Mouse (Mus musculus): ENCODE results near the gene Calhm6. TPM values are rescaled to one million over a fixed set of nuclear protein-coding genes. Genes with fewer than 3 reads are reported as not detected.

The Calhm6 gene
- polyA plus RNA-seq, 2 experiments: 0.96 to 1.2 TPM

DNA sequence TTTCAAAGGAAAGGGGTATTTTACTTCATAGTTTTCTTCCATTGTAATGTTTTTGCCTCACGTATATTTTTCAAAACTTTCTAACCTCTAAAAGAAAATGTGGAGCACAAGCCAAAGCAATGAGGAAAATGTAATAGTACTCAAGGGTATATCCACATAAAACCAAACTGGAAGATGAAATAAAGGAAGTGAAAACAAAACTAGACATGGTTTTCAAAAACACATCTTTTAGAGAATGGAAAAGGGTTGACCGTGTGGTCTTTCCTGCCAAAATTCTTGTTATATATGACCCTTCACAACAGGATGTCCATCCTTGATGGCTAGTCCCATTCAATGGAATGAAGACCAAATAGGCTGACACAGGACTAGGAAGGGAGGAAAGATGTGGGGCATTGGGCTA lies 9.4 kb downstream of the Calhm6 start:
- no peaks in the 10 kb centered on the region for H3K9me3 ChIP-seq (ENCODE audit: control insufficient read depth, low read length)
- no peak for DNase-seq (ENCODE audit: low spot score)
- H3K4me2 ChIP-seq (replicated peaks; ENCODE audit: low read depth, low read length, severe bottlenecking): no peak overlapping the region
- no peak overlapping the region for H3K27ac ChIP-seq (replicated peaks; ENCODE audit: low read depth, low read length)
- H3K36me3 ChIP-seq (ENCODE audit: control insufficient read depth, insufficient read depth, low read length): no peaks in the 10 kb centered on the region
- TF ChIP-seq POLR2A (IDR thresholded peaks at IDR 0.05; ENCODE audit: borderline replicate concordance, extremely low read depth, insufficient read depth, insufficient read length): no peak
- no peak overlapping the region for H3K9ac ChIP-seq (ENCODE audit: low read depth, low read length, severe bottlenecking)
- ATAC-seq (ENCODE audit: low FRiP score, low read depth): no peak
- no peak overlapping the region for H3K4me3 ChIP-seq (replicated peaks; ENCODE audit: low read length)
- 79% methylated on average over 2 of the region's 2 CpGs for WGBS
- H3K27me3 ChIP-seq (ENCODE audit: control insufficient read depth, insufficient read depth, low read length): no peaks in the 10 kb centered on the region
- H3K4me1 ChIP-seq (ENCODE audit: control insufficient read depth, insufficient read depth, low read length): no peaks in the 10 kb centered on the region

DNA sequence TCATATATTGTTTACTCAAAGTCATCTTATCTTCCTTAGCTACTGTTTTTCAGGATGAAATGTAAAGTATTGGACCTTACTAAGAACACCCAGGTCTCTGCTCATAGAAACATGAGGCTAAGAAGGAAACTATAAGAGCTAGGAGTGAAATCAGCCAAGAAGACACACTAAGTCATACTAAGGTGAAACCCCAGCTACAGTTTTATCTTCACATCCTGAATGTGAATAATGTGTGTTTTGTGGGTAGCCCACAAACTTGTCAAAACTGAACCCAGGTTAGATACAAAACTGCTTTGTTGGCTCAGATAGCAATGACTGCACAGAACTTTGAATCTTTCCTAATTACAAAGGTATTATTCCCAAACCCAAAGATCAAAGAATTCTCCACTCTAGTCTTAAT lies 10.0 kb downstream of the Calhm6 start:
- Histone ChIP-seq H3K9ac (ENCODE audit: low read depth, low read length, severe bottlenecking) (no peak overlapping the region), H3K9me3 (ENCODE audit: control insufficient read depth, low read length) (no peaks in the 10 kb centered on the region)
- ATAC-seq (ENCODE audit: low FRiP score, low read depth): no peak

DNA sequence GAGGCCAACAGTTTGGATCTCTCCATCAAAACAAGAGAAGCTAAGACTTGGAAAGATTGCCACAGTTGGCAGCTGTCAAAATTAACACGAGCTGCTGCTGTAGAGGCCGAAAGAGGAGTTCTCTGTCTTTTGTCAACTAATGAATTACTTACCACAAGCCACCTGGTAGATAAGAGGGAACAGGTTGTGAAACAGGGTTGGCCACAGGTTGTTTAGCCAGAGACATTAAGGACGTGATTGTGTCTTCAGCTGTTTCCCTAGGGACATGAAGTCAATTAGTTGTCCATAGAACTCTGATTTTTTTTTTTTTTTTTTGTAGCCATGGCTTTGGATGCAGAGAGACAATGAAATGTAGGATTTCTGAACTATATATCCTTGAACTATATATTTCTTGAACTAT lies 10.7 kb downstream of the Calhm6 start:
- no peak overlapping the region for H3K27ac ChIP-seq (replicated peaks; ENCODE audit: low read depth, low read length)
- TF ChIP-seq POLR2A (IDR thresholded peaks at IDR 0.05; ENCODE audit: borderline replicate concordance, extremely low read depth, insufficient read depth, insufficient read length): no peak
- H3K4me2 ChIP-seq (replicated peaks; ENCODE audit: low read depth, low read length, severe bottlenecking): no peak overlapping the region
- 49% methylated on average over 3 of the region's 3 CpGs for WGBS
- no peak for ATAC-seq (ENCODE audit: low FRiP score, low read depth)
- no peak overlapping the region for H3K9ac ChIP-seq (ENCODE audit: low read depth, low read length, severe bottlenecking)
- no peak for DNase-seq (ENCODE audit: low spot score)
- no peaks in the 10 kb centered on the region for H3K27me3 ChIP-seq (ENCODE audit: control insufficient read depth, insufficient read depth, low read length)
- no peaks in the 10 kb centered on the region for H3K36me3 ChIP-seq (ENCODE audit: control insufficient read depth, insufficient read depth, low read length)
- H3K4me3 ChIP-seq (replicated peaks; ENCODE audit: low read length): no peak overlapping the region
- peaks cover 3% of the 10 kb centered on the region; the same call in 1 of the 2 replicates for H3K4me1 ChIP-seq (ENCODE audit: control insufficient read depth, insufficient read depth, low read length)
- H3K9me3 ChIP-seq (ENCODE audit: control insufficient read depth, low read length): no peaks in the 10 kb centered on the region

More for the DNA sequence above, 10.0 kb downstream of the Calhm6 start:
- no peaks in the 10 kb centered on the region for H3K27me3 ChIP-seq (ENCODE audit: control insufficient read depth, insufficient read depth, low read length)
- TF ChIP-seq POLR2A (IDR thresholded peaks at IDR 0.05; ENCODE audit: borderline replicate concordance, extremely low read depth, insufficient read depth, insufficient read length): no peak
- no peak overlapping the region for H3K27ac ChIP-seq (replicated peaks; ENCODE audit: low read depth, low read length)
- no peaks in the 10 kb centered on the region for H3K4me1 ChIP-seq (ENCODE audit: control insufficient read depth, insufficient read depth, low read length)
- H3K4me2 ChIP-seq (replicated peaks; ENCODE audit: low read depth, low read length, severe bottlenecking): no peak overlapping the region
- no peaks in the 10 kb centered on the region for H3K36me3 ChIP-seq (ENCODE audit: control insufficient read depth, insufficient read depth, low read length)
- DNase-seq (ENCODE audit: low spot score): no peak
- no peak overlapping the region for H3K4me3 ChIP-seq (replicated peaks; ENCODE audit: low read length)

DNA sequence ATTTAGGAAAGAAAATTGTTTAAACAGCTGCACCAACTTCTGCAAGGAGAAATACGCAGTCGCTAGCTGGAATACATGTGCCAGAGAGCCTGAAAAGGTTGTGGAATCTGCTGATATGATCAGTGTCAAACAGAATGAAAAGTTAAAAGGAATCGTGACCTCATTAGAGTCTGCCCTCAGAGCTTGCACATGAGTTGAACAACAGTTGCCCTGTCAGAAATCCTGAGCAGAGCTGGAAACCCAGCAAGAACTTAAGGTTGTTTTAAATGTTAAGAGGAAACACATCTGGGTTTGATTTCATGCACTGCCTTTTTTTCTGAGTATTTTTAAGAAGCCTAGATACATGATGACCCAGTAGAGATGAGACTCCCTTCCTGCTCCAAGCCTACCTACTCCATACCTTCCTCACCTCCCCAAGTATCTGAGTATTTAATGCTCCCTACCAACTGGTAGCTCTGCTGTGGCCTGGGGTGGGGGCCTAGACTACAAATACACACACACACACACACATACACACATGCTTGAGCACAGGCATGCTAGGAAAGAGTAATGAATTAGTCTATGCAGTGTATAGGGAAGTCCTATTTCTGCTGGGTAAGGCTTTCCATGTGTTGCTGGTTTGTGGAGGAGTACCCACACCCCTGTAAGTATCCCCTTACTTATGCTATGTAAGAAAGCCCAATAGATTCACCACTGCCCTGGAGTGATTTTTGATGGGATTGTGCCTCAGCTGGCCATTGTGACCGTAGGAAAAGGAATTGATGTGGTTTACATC lies 15.6 kb downstream of the Calhm6 start:
- Histone ChIP-seq H3K36me3 (ENCODE audit: control insufficient read depth, insufficient read depth, low read length) (no peaks in the 10 kb centered on the region), H3K9ac (ENCODE audit: low read depth, low read length, severe bottlenecking) (no peak overlapping the region), H3K27me3 (ENCODE audit: control insufficient read depth, insufficient read depth, low read length) (no peaks in the 10 kb centered on the region), H3K27ac (replicated peaks; ENCODE audit: low read depth, low read length) (peak overlapping the region; percentile 21; the same call in 1 of the 2 replicates), H3K4me2 (replicated peaks; ENCODE audit: low read depth, low read length, severe bottlenecking) (no peak overlapping the region), H3K4me1 (ENCODE audit: control insufficient read depth, insufficient read depth, low read length) (peaks cover 7% of the 10 kb centered on the region), H3K4me3 (replicated peaks; ENCODE audit: low read length) (no peak overlapping the region), H3K9me3 (ENCODE audit: control insufficient read depth, low read length) (no peaks in the 10 kb centered on the region)
- whole genome bisulfite sequencing: 55% methylated on average over 4 of the region's 4 CpGs
- DNase-seq (ENCODE audit: low spot score) (no peak), ATAC-seq (ENCODE audit: low FRiP score, low read depth) (peak; percentile 26; the same call in 1 of the 2 replicates)
- TF ChIP-seq POLR2A (IDR thresholded peaks at IDR 0.05; ENCODE audit: borderline replicate concordance, extremely low read depth, insufficient read depth, insufficient read length): no peak

DNA sequence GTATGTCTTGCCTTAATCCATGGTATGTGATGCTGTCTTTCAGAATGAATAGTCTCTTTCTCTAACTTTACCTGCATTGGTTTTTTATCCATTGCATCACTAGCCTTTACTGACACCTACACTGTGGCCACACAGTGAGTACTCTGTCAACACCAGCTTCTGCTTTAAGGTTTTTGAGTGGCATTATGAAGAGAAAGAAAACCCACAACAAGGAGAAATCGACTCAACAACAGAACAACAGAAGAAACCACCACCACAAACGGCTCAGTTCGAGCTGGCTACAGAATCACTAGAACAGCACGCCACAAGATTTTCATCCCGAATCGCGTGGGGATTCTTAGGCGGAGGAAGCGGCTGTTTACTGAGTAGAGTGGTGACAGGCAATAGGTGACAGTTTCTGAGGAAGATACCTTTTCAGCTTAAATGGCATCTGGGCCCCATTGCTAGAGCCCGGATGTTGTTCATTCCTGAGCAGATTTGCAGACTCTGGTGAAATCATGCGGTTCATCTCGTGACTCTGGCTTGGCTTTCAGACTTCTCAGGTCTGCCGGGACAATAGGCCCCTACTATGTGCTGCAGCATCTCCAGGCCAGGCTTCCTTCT lies 16.8 kb downstream of the Calhm6 start:
- Histone ChIP-seq H3K27me3 (ENCODE audit: control insufficient read depth, insufficient read depth, low read length) (no peaks in the 10 kb centered on the region), H3K9me3 (ENCODE audit: control insufficient read depth, low read length) (no peaks in the 10 kb centered on the region), H3K4me3 (replicated peaks; ENCODE audit: low read length) (no peak overlapping the region), H3K4me1 (ENCODE audit: control insufficient read depth, insufficient read depth, low read length) (peaks cover 7% of the 10 kb centered on the region), H3K27ac (replicated peaks; ENCODE audit: low read depth, low read length) (no peak overlapping the region), H3K4me2 (replicated peaks; ENCODE audit: low read depth, low read length, severe bottlenecking) (no peak overlapping the region), H3K36me3 (ENCODE audit: control insufficient read depth, insufficient read depth, low read length) (no peaks in the 10 kb centered on the region), H3K9ac (ENCODE audit: low read depth, low read length, severe bottlenecking) (no peak overlapping the region)
- DNase-seq (ENCODE audit: low spot score): no peak
- TF ChIP-seq POLR2A (IDR thresholded peaks at IDR 0.05; ENCODE audit: borderline replicate concordance, extremely low read depth, insufficient read depth, insufficient read length): no peak
- WGBS: 84% methylated on average over 13 of the region's 13 CpGs
- ATAC-seq (ENCODE audit: low FRiP score, low read depth): no peak
